Mouse (Mus musculus): Measurements from ENCODE around the gene Abcb1a.
"Not testable (repeated sequence)": the region's sequence is repeated elsewhere in the genome, so short reads cannot be mapped to it uniquely, and the experiment has no call there.

Abcb1a gene

DNA sequence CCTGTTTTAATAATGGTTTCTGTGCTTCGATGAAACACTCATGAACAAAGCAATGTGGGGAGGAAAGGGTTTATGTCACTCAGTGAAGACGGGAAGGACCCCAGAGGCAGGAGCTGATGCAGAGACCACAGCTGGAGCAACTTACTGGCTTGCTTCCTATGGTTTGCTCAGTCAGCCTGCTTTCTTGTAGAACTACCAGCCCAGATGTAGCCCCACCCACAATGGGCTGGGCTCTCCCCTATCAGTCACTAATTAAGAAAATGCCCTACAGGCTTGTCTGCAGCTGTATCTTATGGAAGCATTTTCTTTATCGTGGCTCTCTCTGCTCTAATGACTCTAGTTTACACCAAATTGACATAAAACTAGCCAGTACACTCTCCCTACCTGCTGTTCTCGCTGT is 67.9 kb downstream of the Abcb1a start:
- no peak for DNase-seq (ENCODE audit: low spot score)

DNA sequence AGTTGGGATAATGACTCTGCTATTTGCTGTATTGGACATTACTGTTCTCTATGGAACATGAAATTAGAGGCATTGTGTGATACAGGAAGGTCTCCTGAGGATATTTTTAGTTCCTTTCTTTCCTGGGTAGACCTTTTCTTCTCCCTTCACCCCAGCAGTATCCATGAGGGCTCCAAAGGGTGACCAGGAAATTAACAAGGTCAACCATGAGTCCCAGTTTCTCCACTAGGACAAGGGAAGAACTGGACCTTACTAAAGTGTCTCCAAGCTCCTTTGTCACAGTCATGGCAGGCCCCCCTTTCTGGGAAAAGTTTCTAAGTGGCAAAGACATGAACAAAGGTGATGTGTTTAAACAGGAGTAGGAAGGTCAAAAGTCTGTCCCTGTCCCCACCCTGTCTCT is 72.8 kb downstream of the Abcb1a start:
- no peak for DNase-seq (ENCODE audit: low spot score)

DNA sequence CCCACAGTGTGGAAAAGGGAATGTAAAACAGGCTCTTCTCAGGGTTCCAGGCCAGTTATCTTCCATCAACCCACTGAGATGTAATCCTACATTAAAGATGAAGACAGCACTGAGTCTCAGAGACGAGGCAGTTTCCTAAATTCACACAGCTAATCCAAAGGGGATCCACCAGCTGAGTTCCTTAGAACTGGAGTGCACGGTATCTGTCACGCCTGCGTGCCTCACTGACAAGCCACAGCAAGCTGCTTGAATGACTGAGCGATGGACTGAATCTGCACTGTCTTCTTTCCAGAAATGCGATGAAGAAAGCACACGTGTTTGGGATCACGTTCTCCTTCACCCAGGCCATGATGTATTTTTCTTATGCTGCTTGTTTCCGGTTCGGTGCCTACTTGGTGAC is 73.4 kb downstream of the Abcb1a start:
- DNase-seq (ENCODE audit: low spot score) = not testable (repeated sequence)

DNA sequence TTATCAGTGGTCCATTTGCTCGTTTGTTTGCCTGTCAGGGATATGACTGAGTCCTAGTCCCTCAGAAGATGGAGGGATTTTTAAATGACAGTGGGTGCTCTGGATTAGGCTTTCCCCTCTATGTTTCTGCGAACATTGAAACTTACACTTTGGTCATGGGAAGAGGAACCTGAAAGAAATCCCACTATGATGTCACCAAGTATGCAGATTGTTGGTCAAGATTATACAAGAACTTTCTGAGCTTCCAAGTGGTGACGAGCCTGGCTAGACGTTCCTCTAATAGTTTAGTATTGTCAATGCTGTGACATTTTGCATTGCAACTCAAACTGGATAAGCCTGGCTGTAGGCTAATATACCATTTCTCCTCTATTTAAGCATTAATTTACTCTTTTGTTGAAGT is 76.5 kb downstream of the Abcb1a start:
- DNase-seq (ENCODE audit: low spot score) = no peak

DNA sequence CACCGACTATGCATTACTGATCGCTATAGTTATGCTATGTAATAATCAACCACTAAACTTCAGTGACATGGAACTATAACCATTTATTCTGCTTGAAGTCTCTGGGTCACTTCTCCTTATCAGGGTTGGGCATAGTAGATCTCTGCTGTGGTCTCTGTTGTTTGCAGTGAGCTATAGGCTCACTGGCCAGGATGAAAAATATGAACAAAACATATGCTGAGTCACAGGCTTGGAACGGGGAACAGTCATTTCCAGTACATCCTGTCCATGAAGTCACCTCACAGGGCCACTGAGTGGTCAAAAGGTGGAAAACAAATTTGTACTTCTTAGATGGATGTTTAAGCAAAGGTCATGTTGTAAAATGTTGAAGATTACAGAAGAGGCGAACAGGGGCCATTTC is 77.2 kb downstream of the Abcb1a start:
- no peak for DNase-seq (ENCODE audit: low spot score)

DNA sequence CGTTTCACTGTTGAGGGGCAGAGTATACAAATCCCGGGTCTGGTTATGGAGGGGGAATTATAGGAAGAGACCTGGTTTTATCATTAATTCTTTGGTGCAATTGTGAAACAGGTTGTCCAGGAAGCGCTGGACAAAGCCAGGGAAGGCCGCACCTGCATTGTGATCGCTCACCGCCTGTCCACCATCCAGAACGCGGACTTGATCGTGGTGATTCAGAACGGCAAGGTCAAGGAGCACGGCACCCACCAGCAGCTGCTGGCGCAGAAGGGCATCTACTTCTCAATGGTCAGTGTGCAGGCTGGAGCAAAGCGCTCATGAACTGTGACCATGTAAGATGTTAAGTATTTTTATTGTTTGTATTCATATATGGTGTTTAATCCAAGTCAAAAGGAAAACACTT is 87.4 kb downstream of the Abcb1a start:
- DNase-seq (ENCODE audit: low spot score) = not testable (repeated sequence)

DNA sequence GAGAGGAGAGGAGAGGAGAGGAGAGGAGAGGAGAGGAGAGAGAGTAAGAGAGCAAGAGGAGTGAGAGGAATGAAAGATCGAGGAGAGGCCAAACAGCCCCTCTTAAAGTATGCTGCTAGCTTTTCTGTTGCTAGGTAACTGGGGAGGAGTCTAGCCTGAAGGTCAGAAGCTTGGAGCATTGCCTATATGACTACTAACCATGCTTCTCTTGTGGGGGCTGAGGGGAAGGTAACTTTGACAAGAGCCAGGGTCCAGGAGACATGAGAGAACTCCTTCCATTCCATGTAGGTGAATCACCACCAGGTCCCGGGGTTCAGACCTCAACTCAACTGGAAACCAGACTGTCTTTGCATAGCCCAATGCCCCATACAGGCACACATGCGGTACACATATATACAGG is 113.0 kb downstream of the Abcb1a start:
- DNase-seq (ENCODE audit: low spot score) = no peak

DNA sequence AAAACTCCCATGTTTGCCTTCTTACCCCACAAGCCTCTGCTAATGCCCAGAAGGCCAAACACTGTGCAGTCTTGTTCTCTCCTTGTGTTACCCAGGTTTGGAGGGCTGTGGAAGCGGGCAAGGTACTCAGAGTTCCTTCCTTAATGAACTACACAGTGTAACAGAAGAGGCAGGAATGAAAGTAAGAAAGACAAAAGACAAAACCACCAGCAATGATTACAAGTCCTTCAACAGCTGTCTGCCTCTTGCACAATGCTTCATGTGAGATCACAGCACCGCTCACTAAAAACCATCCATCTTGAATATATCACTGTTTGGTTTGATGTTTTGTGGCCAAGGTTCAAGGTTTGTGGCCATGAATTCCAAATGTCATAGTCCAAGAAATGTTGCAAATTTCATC is 118.4 kb downstream of the Abcb1a start:
- DNase-seq (ENCODE audit: low spot score) = no peak

DNA sequence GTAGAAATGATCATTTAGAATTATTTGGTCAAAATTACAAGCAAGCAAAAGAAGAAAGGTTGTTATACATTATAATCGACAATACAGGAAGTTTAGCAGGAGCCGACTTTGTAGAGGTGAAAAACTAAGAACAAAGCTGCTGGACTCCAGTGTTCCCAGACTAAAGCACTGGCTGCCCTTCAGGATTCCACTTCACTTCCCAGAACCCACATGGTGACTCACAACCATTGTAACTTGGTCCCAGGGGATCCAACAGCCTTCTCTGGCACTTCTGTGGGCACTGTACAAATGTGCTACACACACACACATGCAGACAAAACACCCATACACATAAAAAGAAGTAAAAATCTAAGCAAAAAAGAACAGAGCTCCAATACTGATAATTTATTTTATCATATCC is 118.9 kb downstream of the Abcb1a start:
- no peak for DNase-seq (ENCODE audit: low spot score)

DNA sequence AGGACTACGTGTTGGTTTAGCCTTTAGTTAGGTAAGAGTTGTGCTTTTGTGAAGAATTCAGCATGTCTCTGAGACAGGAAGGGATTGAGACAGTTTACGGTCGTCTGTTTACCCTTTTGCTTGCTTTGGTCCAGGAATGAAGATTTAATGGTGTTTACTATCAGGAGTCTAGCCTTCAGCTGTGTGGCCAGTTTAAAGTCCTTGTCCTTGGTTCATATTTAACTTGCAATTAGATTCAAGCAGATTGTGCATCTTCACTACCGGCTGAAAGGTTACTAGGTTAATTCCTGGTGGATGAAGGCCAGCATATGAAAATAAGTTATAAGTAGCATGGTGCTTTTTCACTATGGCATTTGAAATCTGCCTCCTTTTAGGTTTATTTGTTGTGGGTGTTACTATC is 132.4 kb downstream of the Abcb1a start:
- DNase-seq (ENCODE audit: low spot score) = no peak

Data from T-cell, adult 2 months (primary cell).